Mouse (Mus musculus) heart, embryonic 10.5 days (tissue): Measurements from ENCODE around the gene Dennd4b. TPM values are rescaled to one million over a fixed set of nuclear protein-coding genes. Genes with fewer than 3 reads are reported as not detected.

Source experiments
- DNase-seq: peaks from one replicate; pipeline ENCODE4 v3.0.0-alpha.2; 2017; ENCODE audit warnings: low spot score
- H3K27ac ChIP-seq: fragments of 300-500 bp; sonication (generic); 2 replicates; pipeline ENCODE4 v1.5.1; 2016; ENCODE audit warnings: mild to moderate bottlenecking
- H3K27me3 ChIP-seq: fragments of 300-500 bp; sonication (generic); 2 replicates; pipeline ENCODE4 v1.6.1; 2016; ENCODE audit warnings: mild to moderate bottlenecking; ENCODE audit not compliant: poor library complexity, insufficient read depth, severe bottlenecking
- H3K36me3 ChIP-seq: fragments of 300-500 bp; sonication (generic); 2 replicates; pipeline ENCODE4 v1.6.1; 2016; ENCODE audit warnings: mild to moderate bottlenecking, moderate library complexity
- H3K4me1 ChIP-seq: fragments of 300-500 bp; sonication (generic); 2 replicates; pipeline ENCODE4 v1.6.1; 2016; ENCODE audit warnings: mild to moderate bottlenecking
- H3K4me3 ChIP-seq: fragments of 300-500 bp; sonication (generic); 2 replicates; pipeline ENCODE4 v1.5.1; 2016; ENCODE audit warnings: mild to moderate bottlenecking, moderate library complexity
- H3K9me3 ChIP-seq: fragments of 300-500 bp; sonication (generic); 2 replicates; pipeline ENCODE4 v1.6.1; 2016; ENCODE audit warnings: mild to moderate bottlenecking, moderate library complexity
- WGBS: fragments of 180-500 bp; shearing (Covaris S2); methylation state at CpG from one replicate; pipeline ENCODE4 v1.1.7; 2016; 5-methylcytosine and 5-hydroxymethylcytosine counted together
- microRNA-seq: library from miRNA; unstranded; fragments of <30 nt; microRNA quantifications from one replicate; pipeline ENCODE4, GENCODE M21; 2017
- polyA plus RNA-seq: library from polyadenylated mRNA; unstranded; fragments of >200 nt; fragmentation: Nextera tagmentation; extraction: Ambion mirVana; gene quantifications from 2 replicates; pipeline ENCODE4 v1.2.1, GENCODE M21; 2016

The Dennd4b gene
- polyA plus RNA-seq, 1 experiment from 2014 or later: 4.6 TPM

DNA sequence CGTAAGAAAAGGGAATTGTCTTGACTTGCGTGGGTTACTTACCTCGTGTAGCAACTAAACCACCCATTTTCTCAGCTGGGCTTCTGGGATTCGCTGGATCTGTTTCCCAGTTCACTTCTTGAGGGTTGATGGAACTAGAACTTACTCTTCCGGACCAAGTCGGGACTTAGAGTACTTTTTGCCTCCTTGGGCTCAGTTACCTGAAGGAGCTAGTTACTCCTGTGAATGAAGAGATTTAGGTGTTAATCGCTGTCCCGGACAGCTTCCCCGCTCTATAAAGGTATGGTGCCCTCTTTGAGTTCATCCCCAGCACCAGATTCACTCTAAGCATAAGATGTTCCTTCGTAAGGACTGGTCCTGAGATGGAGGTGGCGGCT lies 29.1 kb downstream of the Dennd4b start:
- Histone ChIP-seq H3K27ac (peak overlapping the region; percentile 99), H3K4me3 (peak overlapping the region; percentile 98), H3K36me3 (0 out of 2 replicates have a peak, but pooled peaks cover 2% of the 10 kb centered on the region), H3K27me3 (no peaks in the 10 kb centered on the region), H3K4me1 (peaks cover 26% of the 10 kb centered on the region), H3K9me3 (no peaks in the 10 kb centered on the region)
- WGBS: 4% methylated on average over 11 of the region's 11 CpGs
- DNase-seq: no peak

GRCm38 (mm10) chr3:90294651-90295050 lies 29.7 kb downstream of the Dennd4b start:
- Histone ChIP-seq H3K4me1 (peaks cover 26% of the 10 kb centered on the region), H3K36me3 (0 out of 2 replicates have a peak, but pooled peaks cover 2% of the 10 kb centered on the region), H3K4me3 (peak overlapping the region; percentile 98), H3K27ac (0 out of 2 replicates have a peak overlapping the region, but pooled peaks have one; percentile 99), H3K9me3 (no peaks in the 10 kb centered on the region), H3K27me3 (no peaks in the 10 kb centered on the region)
- DNase-seq: no peak
- WGBS: 67% methylated on average over 2 of the region's 2 CpGs

DNA sequence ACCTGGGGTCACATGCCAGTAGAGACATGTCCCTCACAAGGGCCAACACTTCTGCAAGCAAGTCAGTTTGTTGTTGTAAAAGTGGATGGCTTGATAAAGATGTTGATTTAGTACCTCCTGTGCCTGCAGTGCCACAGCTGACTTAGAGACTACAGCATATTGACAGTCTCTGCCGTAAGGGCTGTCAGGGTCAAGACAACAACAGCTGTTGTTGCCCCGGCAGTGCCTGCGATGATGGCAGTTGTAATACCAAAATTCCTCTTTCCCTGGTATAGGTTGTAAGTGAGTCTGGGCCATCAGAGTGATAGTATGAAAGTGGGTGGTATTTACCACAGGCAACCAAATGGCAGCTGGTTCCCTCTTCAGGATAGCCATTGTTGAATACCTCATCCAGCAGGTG lies 40.8 kb downstream of the Dennd4b start:
- Histone ChIP-seq H3K4me1 (peaks cover 12% of the 10 kb centered on the region; the same call in 1 of the 2 replicates), H3K9me3 (no peaks in the 10 kb centered on the region), H3K4me3 (no peak overlapping the region), H3K27ac (no peak overlapping the region), H3K36me3 (no peaks in the 10 kb centered on the region), H3K27me3 (no peaks in the 10 kb centered on the region)
- WGBS: 74% methylated on average over 3 of the region's 3 CpGs
- DNase-seq: no peak

DNA sequence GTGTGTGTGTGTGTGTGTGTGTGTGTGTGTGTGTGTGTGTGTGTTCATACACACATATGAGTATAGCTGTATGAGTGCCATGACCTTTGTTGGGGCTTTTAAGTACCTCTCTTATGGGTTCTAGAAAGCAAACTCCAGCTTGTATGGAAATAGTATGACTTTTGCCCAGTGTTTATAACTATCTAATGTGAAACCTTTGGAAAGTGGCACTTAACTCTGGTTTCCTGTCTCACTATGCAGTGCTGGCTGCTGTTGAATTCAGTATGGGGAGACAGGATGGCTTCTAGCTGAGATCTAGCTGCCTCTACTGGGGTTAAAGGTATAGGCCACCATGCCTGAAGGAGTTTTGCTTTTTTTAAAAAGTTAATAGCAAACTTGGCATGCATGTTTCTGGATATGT lies 44.6 kb downstream of the Dennd4b start:
- H3K27me3 ChIP-seq: no peaks in the 10 kb centered on the region
- DNase-seq: no peak

GRCm38 (mm10) chr3:90313367-90313766 lies 48.4 kb downstream of the Dennd4b start:
- DNase-seq: no peak

More for the DNA sequence above, 44.6 kb downstream of the Dennd4b start:
- H3K9me3 ChIP-seq: no peaks in the 10 kb centered on the region
- H3K4me1 ChIP-seq: peaks cover 12% of the 10 kb centered on the region; the same call in 1 of the 2 replicates
- no peak overlapping the region for H3K27ac ChIP-seq
- H3K36me3 ChIP-seq: no peaks in the 10 kb centered on the region
- H3K4me3 ChIP-seq: no peak overlapping the region

DNA sequence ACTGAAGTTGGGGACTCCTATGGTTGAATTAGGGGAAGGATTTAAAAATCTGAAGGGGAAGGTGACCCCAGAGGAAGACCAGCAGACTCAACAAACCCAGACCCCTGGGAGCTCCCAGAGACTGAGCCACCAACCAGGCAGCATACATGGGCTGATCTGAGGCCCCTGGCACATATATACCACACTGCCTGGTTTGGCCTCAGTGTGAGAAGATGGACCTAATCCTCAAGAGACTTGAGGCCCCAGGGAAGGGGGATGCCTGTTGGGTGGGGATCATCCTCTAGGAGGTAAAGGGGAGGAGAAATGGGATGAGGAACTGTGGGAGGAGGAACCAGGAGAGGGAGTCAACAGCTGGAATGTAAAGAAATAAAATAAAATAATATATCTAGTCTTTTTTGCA lies 49.3 kb downstream of the Dennd4b start:
- no peak overlapping the region for H3K27ac ChIP-seq
- H3K36me3 ChIP-seq: no peaks in the 10 kb centered on the region
- no peak for DNase-seq
- H3K4me1 ChIP-seq: peaks cover 5% of the 10 kb centered on the region; the same call in 1 of the 2 replicates
- H3K9me3 ChIP-seq: no peaks in the 10 kb centered on the region
- H3K27me3 ChIP-seq: no peaks in the 10 kb centered on the region
- H3K4me3 ChIP-seq: no peak overlapping the region

More at GRCm38 (mm10) chr3:90313367-90313766, 48.4 kb downstream of the Dennd4b start:
- Histone ChIP-seq H3K4me3 (no peak overlapping the region), H3K4me1 (peaks cover 6% of the 10 kb centered on the region; the same call in 1 of the 2 replicates), H3K27me3 (no peaks in the 10 kb centered on the region), H3K9me3 (no peaks in the 10 kb centered on the region), H3K36me3 (no peaks in the 10 kb centered on the region), H3K27ac (no peak overlapping the region)

DNA sequence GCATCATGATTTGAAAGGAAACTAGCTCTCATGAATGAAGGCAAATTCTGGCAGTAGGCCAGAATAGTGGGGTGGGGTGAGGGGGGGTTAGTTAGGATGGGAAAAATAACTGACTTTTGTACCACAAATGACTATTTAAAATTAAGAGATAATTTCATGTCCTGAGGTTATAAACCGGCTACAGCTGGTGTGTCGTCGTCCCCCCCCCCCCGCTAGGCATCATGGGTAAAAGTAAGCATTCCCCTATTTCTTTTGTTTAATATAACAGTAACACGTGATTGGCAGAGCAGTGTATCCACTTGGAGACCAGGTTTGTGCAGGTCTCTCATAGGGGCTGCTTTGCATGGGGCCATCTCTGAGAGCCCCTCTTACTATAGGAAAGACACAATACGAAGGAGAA lies 57.3 kb downstream of the Dennd4b start:
- no peak for DNase-seq
- 81% methylated on average over 6 of the region's 6 CpGs for WGBS

GRCm38 (mm10) chr3:90323119-90323518 lies 58.1 kb downstream of the Dennd4b start:
- Histone ChIP-seq H3K27ac (no peak overlapping the region), H3K9me3 (no peaks in the 10 kb centered on the region), H3K27me3 (no peaks in the 10 kb centered on the region), H3K4me3 (no peak overlapping the region), H3K4me1 (peaks cover 16% of the 10 kb centered on the region; the same call in 1 of the 2 replicates), H3K36me3 (no peaks in the 10 kb centered on the region)
- 55% methylated on average over 5 of the region's 5 CpGs for WGBS
- DNase-seq: no peak

More for the DNA sequence above, 57.3 kb downstream of the Dennd4b start:
- Histone ChIP-seq H3K4me1 (peaks cover 16% of the 10 kb centered on the region; the same call in 1 of the 2 replicates), H3K36me3 (no peaks in the 10 kb centered on the region), H3K4me3 (no peak overlapping the region), H3K9me3 (no peaks in the 10 kb centered on the region), H3K27me3 (no peaks in the 10 kb centered on the region), H3K27ac (no peak overlapping the region)

Small RNAs within 50 kb of the gene (microRNA-seq; reads per million reads assigned to microRNA genes)
- not detected for gene Mir7012

Other genes starting within 250 kb of the Dennd4b start
- 172 and 185 TPM in 2 replicates for gene 4933434E20Rik, start 213.5 kb upstream of the Dennd4b start, polyA plus RNA-seq
- 174 and 197 TPM in 2 replicates for gene Ubap2l, start 212.6 kb upstream of the Dennd4b start, polyA plus RNA-seq
- gene Tpm3, start 192.5 kb upstream of the Dennd4b start, polyA plus RNA-seq: 391 and 489 TPM in 2 replicates
- gene Nup210l, start 161.1 kb upstream of the Dennd4b start, polyA plus RNA-seq: 0.46 and 0.48 TPM in 2 replicates
- 807 and 845 TPM in 2 replicates for gene Rps27, start 51.5 kb upstream of the Dennd4b start, polyA plus RNA-seq
- 27.9 and 29.2 TPM in 2 replicates for gene Rab13, start 51.5 kb upstream of the Dennd4b start, polyA plus RNA-seq
- 75.1 and 92.0 TPM in 2 replicates for gene Jtb, start 33.6 kb upstream of the Dennd4b start, polyA plus RNA-seq
- 2.1 and 2.2 TPM in 2 replicates for gene Creb3l4, start 21.7 kb upstream of the Dennd4b start, polyA plus RNA-seq
- gene Slc39a1, start 17.0 kb upstream of the Dennd4b start, polyA plus RNA-seq: 51.3 and 79.6 TPM in 2 replicates
- 14.4 and 21.6 TPM in 2 replicates for gene Crtc2, start 11.0 kb upstream of the Dennd4b start, polyA plus RNA-seq
- gene Gatad2b, start 28.0 kb downstream of the Dennd4b start, polyA plus RNA-seq: 10.6 and 11.8 TPM in 2 replicates
- 12.6 and 19.9 TPM in 2 replicates for gene Slc27a3, start 124.8 kb downstream of the Dennd4b start, polyA plus RNA-seq
- 31.0 and 36.7 TPM in 2 replicates for gene Ints3, start 168.4 kb downstream of the Dennd4b start, polyA plus RNA-seq
- 7.1 and 8.7 TPM in 2 replicates for gene Npr1, start 200.7 kb downstream of the Dennd4b start, polyA plus RNA-seq
- gene Ilf2, start 210.9 kb downstream of the Dennd4b start, polyA plus RNA-seq: 149 and 215 TPM in 2 replicates
- 71.7 and 74.4 TPM in 2 replicates for gene Snapin, start 225.8 kb downstream of the Dennd4b start, polyA plus RNA-seq
- 120 and 136 TPM in 2 replicates for gene Chtop, start 244.3 kb downstream of the Dennd4b start, polyA plus RNA-seq
- 64.6 and 111 TPM in 2 replicates for gene S100a1, start 249.2 kb downstream of the Dennd4b start, polyA plus RNA-seq
- 32.3 and 52.5 TPM in 2 replicates for gene S100a13, start 249.2 kb downstream of the Dennd4b start, polyA plus RNA-seq